Mouse (Mus musculus) lung, adult 2 months (tissue): ENCODE data around the gene Slc4a5.

Experiments
- CTCF ChIP-seq: fragments of 200-500 bp; IDR thresholded peaks from 2 replicates; pipeline ENCODE4 v1.5.1; 2011; ENCODE audit warnings: mild to moderate bottlenecking, low read length, control low read depth; ENCODE audit not compliant: insufficient read depth
- POLR2A ChIP-seq: fragments of 200-500 bp; IDR thresholded peaks from 2 replicates; pipeline ENCODE4 v1.6.1; 2011; ENCODE audit warnings: low read depth, mild to moderate bottlenecking, control low read depth, low read length, borderline replicate concordance; ENCODE audit errors: extremely low read depth

DNA sequence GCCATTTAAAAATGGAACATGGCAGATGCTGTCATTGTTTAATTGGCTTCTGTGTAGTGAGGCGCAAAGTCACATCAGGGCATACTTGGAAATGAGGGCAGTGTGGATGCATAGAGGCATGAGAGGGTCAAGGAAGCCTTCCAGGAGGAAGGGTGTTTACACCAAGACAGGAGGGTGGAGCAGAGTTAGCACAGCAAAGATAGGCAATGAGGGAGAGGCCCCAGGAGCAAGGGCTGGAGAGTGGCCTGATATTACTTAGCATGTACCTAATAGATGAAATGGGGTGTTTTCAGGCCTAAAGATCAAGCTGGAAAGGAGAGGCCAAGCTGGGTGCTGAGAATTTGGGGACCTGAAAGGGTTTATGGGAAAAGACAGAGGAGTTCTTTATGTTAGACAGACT is 26.4 kb downstream of the Slc4a5 start:
- no peak for TF ChIP-seq CTCF
- no peak for TF ChIP-seq POLR2A
